Mouse (Mus musculus) thymus, adult 18-20 months (tissue): ENCODE data around the gene Tifab.

Experiments
- DNase-seq, 2 experiments: peaks; one replicate each; pipeline ENCODE4 v3.0.0; 2022; ENCODE audit warnings: mixed read lengths in 2 of 2

Gene Tifab

DNA sequence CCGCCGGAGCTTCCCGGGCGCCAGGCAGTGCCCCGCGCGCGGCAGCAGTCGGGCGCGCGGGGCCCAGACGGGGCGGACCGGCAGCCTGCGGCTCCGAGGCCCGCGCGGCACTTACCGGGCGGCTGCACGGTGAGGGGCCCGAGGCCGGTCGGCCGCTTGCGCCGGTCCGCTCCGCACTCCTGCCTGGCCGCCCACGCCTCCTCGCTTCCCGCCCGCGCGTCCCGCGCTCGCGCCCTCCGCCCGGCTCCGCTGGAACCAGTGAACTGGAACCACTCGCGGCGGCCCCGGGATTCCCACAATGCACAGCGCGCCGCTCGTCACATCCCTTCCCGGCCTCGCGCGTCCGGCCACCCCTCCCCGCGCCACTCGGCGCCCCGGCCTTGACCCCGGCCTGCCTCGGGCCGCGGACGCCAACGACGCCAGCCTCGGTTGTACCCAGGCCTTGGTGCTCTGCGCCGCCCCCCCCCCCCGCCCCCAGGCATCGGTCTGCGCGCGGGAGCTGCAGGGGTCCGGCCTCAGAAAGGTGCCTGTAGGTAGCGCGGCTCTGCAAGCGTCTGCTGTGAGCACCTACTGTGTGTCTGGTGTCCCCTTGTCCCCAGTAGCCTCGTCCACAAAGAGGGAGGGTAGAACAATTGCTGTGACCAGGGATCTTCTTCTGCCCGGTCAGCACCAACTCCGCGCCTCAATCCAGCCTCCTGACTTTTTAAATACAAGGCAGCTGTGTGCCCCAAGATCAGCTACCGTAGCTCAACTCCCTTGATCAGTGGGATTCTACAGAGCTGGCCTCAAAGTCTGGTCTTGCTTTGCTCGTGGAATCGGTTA is 43.2 kb downstream of the Tifab start:
- peak; percentile 78 for DNase-seq

DNA sequence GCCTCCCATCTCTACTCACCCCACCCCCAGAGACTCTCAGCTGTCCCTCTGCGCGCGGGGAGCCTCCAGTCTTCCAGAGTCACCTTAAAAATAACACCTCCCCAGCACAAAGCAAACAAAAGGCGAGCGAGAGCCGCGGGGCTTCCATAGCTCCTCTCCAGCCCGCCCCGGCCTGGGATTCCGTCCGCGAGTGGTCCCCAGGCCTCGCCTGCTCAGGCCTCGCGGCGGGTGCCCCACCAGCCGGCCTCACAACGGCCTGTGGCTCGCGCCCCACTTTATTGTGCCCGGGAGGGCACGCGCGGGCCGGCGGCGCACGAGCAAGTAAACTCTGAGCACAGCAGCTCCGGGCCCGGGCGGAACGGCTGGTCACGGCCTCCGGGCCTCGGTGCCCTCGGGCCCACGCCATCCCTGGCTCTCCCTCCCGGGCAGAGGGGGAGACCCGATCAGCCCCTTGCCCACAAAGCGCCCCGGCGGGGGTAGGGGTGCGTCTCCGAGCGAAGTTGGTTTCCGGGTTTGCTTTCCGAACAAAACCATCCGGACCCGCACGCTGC is 44.0 kb downstream of the Tifab start:
- DNase-seq: peak; percentile 49 to 61

DNA sequence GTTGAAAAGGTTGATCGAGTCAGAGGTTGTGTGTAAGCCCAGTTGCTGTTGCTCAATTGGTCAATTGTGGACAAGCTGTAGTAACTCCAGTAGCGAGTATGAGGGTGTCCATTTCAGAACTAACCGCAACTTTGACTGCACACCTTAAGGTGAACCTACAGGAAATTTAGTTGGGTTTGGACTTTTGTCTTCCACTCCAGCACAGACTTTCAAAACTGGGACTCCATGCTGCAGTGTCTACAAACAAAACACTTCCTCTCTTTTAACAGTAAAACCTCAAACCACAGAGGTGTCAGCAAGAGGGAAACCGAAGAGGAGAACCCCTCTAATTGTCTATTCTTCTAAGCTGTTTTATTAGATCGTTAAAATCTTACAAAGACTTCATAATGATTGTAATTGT is 44.7 kb downstream of the Tifab start:
- DNase-seq: no peak

DNA sequence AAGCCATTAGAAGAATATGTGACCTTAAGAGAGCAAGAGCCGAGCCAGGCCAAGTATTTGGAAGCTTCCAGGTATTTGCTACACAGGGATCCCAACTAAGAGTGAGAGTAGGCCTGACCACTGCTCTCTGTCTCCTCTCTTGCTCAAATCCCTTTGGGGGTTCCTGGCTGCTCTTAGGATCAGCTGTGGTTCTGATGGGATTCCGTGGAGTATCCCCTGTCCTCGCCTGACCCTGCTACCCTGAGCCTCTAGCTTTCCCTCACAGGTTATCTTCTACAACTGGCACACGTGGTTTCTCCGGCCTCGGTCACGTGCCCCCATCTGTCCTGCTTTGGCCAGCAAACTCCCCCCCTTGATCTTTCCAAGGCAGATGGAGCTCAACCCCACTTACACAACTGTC is 45.7 kb downstream of the Tifab start:
- no peak for DNase-seq

DNA sequence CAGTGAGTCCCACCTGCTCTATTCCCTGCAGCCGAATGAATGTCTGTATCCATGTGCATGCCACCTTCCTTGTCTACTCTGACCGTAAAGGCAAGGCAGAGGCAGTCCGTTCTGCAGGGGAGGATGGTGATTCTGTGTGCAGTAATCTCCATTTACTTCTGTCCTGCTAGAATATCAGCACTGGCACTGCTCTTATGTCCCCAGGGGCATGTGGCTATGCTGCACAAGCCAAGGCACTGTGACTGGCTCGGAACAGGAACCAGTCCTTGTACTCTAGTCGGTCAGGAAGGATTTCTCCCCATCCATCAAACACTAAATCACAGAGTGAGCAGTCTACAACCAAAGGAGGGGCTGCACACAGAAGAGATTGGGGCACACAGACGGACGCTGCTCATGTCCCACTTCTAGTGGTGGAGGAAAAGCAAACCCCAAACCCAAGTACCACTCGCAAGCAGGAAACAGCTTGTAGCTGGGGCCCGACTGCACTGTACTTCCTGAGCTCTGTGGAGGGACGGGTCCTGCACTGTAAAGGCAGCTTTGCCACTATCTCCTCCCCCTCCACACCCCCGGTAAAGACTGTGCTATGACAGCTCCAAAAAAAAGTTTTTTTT is 46.3 kb downstream of the Tifab start:
- DNase-seq: peak in 1 of 2 experiments; percentile 58

DNA sequence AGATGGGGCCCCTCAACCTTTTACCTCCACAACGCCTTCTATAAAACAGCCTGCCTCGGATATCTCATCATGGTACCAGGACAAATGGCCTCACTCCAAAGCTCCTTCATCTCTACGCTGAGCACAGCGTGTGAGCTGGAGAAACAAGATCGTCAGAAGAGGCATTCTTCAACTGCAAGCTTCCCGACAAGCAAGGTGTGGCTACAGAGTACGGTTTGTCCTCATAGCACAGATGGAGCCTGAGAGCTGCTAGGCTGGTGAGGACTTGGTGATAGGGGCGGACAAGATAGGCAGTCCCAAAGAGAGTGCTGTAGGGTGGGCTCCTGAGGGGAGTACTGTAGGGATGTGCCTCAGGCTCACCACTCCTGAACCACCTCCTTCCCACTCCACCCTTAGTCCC is 48.1 kb downstream of the Tifab start:
- no peak for DNase-seq

DNA sequence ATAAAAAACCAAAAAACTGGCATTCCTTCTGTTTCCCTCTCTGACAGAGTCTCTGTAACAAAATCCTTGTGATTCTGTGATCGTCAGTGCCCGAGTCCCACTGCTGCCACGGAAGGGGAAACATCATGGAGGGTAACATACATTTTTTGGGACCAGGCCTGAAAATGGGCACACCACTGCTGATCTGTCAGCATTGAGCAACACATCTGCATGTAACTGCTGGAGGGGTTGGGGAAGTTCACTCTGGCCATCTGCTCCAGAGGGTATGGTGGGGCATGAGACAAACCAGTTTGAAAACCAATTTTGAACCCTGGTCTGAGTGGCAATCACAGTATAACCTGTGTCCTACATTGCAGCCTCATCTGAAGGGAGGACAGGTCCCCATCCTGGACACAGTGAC is 49.1 kb downstream of the Tifab start:
- no peak for DNase-seq

DNA sequence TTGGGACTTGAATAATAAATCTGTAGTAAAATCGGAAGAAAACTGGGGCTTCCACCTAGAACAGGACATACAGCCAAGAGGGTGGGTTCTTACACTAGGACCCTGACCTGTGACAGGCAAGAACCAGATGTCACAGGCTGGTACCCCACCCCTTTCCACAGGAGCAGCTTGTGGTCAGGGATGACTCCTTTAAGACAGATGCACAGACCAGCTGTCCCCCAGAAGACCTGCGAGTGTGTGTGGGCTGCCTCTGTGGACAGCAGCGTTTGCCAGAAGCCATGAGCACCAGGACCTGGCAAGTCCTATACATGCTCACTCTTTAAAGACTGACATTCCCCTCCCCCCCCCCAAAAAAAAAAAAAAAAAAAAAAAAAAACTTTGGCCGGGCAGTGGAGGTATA is 49.7 kb downstream of the Tifab start:
- DNase-seq: no peak

DNA sequence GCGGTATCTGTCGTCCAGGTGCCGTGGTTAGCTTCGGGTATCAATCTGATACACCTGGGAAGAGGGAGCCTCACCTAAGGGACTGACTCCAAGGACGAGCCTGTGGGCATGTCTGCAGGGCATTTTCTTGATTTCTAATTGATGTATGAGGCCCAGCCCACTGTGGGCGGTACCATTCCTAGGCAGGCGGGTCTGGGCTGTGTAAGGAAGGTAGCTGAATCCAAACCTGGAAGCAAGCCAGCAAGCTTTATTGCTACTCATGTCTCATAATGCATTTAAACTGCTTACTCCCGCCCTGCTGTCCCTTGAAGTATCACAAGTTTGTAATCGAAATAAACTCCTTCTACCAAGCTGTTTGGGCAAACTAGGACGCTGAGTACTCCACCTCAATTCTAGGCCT is 53.1 kb downstream of the Tifab start:
- DNase-seq: no peak
